Mouse (Mus musculus) limb, embryonic 15.5 days (tissue): ENCODE measurements around the gene Stat4. TPM values are rescaled to one million over a fixed set of nuclear protein-coding genes. Genes with fewer than 3 reads are reported as not detected.
"Not testable (repeated sequence)": the region's sequence is repeated elsewhere in the genome, so short reads cannot be mapped to it uniquely, and the experiment has no call there.

Experiments
- ATAC-seq: fragments of 200-750 bp; cut with Nextera tagmentation; 2 replicates; pipeline ENCODE4 v1.8.0; 2017; ENCODE audit warnings: low read depth, moderate TSS enrichment; ENCODE audit not compliant: insufficient number of reproducible peaks, low FRiP score, low TSS enrichment
- H3K27ac ChIP-seq: fragments of 300-500 bp; sonication (generic); 2 replicates; pipeline ENCODE4 v1.5.1; 2015; ENCODE audit warnings: moderate library complexity, mild to moderate bottlenecking, inconsistent platforms
- H3K27me3 ChIP-seq: fragments of 300-500 bp; sonication (generic); 2 replicates; pipeline ENCODE4 v1.6.1; 2015; ENCODE audit warnings: inconsistent platforms
- H3K36me3 ChIP-seq: fragments of 300-500 bp; sonication (generic); 2 replicates; pipeline ENCODE4 v1.6.1; 2015; ENCODE audit warnings: inconsistent platforms
- H3K4me1 ChIP-seq: fragments of 300-500 bp; sonication (generic); 2 replicates; pipeline ENCODE4 v1.6.1; 2015; ENCODE audit warnings: inconsistent platforms
- H3K4me2 ChIP-seq: fragments of 300-500 bp; sonication (generic); 2 replicates; pipeline ENCODE4 v1.6.1; 2015; ENCODE audit warnings: mild to moderate bottlenecking, inconsistent platforms
- H3K4me3 ChIP-seq: fragments of 300-500 bp; sonication (generic); 2 replicates; pipeline ENCODE4 v1.5.1; 2015; ENCODE audit warnings: mild to moderate bottlenecking, inconsistent platforms
- H3K9ac ChIP-seq: fragments of 300-500 bp; sonication (generic); 2 replicates; pipeline ENCODE4 v1.6.1; 2015; ENCODE audit warnings: inconsistent platforms
- H3K9me3 ChIP-seq: fragments of 300-500 bp; sonication (generic); 2 replicates; pipeline ENCODE4 v1.6.1; 2016; ENCODE audit warnings: inconsistent platforms
- WGBS: fragments of 180-500 bp; shearing (Covaris S2); methylation state at CpG from one replicate; pipeline ENCODE4 v1.1.7; 2015; 5-methylcytosine and 5-hydroxymethylcytosine counted together
- polyA plus RNA-seq: library from polyadenylated mRNA; unstranded; fragments of >200 nt; fragmentation: Nextera tagmentation; extraction: Ambion mirVana; gene quantifications from 2 replicates; pipeline ENCODE4 v1.2.1, GENCODE M21; 2015

Stat4 gene
- polyA plus RNA-seq, 1 experiment from 2014 or later, result 0.81 TPM

DNA sequence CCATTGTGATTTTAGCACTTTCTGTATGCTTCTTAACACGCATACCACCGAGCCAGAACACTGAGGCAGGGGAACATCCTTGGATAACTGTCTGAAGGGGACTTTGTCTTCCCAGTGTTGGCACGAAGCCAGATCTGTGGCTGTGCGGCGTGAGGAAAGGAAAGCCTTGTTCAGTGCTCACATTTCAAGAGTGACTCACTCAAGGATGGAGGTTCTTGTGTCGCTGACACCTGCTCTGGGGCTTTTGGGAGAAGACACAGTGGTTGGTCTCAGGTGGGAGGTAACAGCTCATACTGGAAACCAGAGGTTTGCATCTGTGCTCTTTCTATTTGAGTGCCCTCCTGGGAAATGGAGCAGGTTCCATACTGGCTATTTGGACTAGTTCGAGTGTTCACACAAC, 52.2 kb downstream of the Stat4 start:
- H3K36me3 ChIP-seq, result no peaks in the 10 kb centered on the region
- H3K27me3 ChIP-seq, result no peaks in the 10 kb centered on the region
- H3K4me2 ChIP-seq, result no peak overlapping the region
- 0 out of 2 replicates have a peak, but pooled peaks cover 10% of the 10 kb centered on the region for H3K4me1 ChIP-seq
- no peak overlapping the region for H3K4me3 ChIP-seq
- H3K27ac ChIP-seq, result no peak overlapping the region
- no peak overlapping the region for H3K9ac ChIP-seq
- H3K9me3 ChIP-seq, result no peaks in the 10 kb centered on the region
- no peak for ATAC-seq
- WGBS, result 52% methylated on average over 7 of the region's 7 CpGs

DNA sequence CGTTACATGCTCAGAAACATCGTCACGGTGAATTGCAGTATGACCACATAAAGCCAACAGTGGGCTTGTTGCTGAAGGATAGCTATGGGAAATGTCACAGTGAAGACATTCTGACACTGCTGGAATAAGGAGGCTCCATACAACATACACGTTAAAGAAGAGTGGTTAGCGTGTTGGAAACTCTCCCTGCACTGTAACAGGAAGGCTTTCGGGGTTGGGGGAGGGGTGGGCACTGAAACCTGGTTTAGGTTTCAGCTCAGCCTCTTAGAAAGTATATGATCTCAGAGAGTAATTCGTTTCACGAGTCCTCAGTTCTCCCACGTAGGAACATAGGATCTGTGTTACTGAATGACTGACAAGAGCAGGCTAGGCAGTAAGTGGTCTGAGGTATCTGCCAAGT, 52.7 kb downstream of the Stat4 start:
- 0 out of 2 replicates have a peak, but pooled peaks cover 10% of the 10 kb centered on the region for H3K4me1 ChIP-seq
- no peak for ATAC-seq
- 53% methylated on average over 9 of the region's 9 CpGs for WGBS
- H3K9me3 ChIP-seq, result no peaks in the 10 kb centered on the region
- H3K9ac ChIP-seq, result no peak overlapping the region
- H3K4me2 ChIP-seq, result no peak overlapping the region
- no peaks in the 10 kb centered on the region for H3K27me3 ChIP-seq
- no peaks in the 10 kb centered on the region for H3K36me3 ChIP-seq
- no peak overlapping the region for H3K4me3 ChIP-seq
- no peak overlapping the region for H3K27ac ChIP-seq

- Histone ChIP-seq H3K4me3 (no peak overlapping the region), H3K4me2 (no peak overlapping the region)
- WGBS, result 80% methylated on average over 11 of the region's 11 CpGs
Measured at GRCm38 (mm10) chr1:52040366-52041061, 53.6 kb downstream of the Stat4 start.

GRCm38 (mm10) chr1:52043191-52043590, 56.2 kb downstream of the Stat4 start:
- Histone ChIP-seq H3K9me3 (no peaks in the 10 kb centered on the region), H3K27ac (no peak overlapping the region), H3K4me1 (0 out of 2 replicates have a peak, but pooled peaks cover 8% of the 10 kb centered on the region), H3K27me3 (no peaks in the 10 kb centered on the region), H3K4me2 (no peak overlapping the region), H3K36me3 (no peaks in the 10 kb centered on the region), H3K4me3 (no peak overlapping the region), H3K9ac (no peak overlapping the region)
- WGBS, result 70% methylated on average over 4 of the region's 4 CpGs
- ATAC-seq, result no peak

More at GRCm38 (mm10) chr1:52040366-52041061, 53.6 kb downstream of the Stat4 start:
- Histone ChIP-seq H3K36me3 (no peaks in the 10 kb centered on the region), H3K4me1 (0 out of 2 replicates have a peak, but pooled peaks cover 8% of the 10 kb centered on the region), H3K9ac (no peak overlapping the region), H3K9me3 (no peaks in the 10 kb centered on the region), H3K27ac (no peak overlapping the region), H3K27me3 (no peaks in the 10 kb centered on the region)
- ATAC-seq, result no peak

- H3K4me1 ChIP-seq, H3K4me2 ChIP-seq, H3K27me3 ChIP-seq, H3K9me3 ChIP-seq, H3K27ac ChIP-seq, H3K36me3 ChIP-seq, H3K4me3 ChIP-seq, ATAC-seq, H3K9ac ChIP-seq: not testable (repeated sequence)
- WGBS, result 95% methylated on average over 10 of the region's 10 CpGs
Measured at GRCm38 (mm10) chr1:52046891-52047290, 59.9 kb downstream of the Stat4 start.

GRCm38 (mm10) chr1:52048711-52049110, 61.8 kb downstream of the Stat4 start:
- no peak overlapping the region for H3K27ac ChIP-seq
- no peaks in the 10 kb centered on the region for H3K27me3 ChIP-seq
- no peak overlapping the region for H3K9ac ChIP-seq
- no peak for ATAC-seq
- 68% methylated on average over 2 of the region's 2 CpGs for WGBS
- H3K4me3 ChIP-seq, result no peak overlapping the region
- H3K36me3 ChIP-seq, result no peaks in the 10 kb centered on the region
- no peak overlapping the region for H3K4me2 ChIP-seq
- H3K4me1 ChIP-seq, result no peaks in the 10 kb centered on the region
- no peaks in the 10 kb centered on the region for H3K9me3 ChIP-seq

GRCm38 (mm10) chr1:52049827-52050226, 62.9 kb downstream of the Stat4 start:
- H3K27ac ChIP-seq, result no peak overlapping the region
- no peak overlapping the region for H3K9ac ChIP-seq
- H3K36me3 ChIP-seq, result no peaks in the 10 kb centered on the region
- WGBS, result 90% methylated on average over 3 of the region's 3 CpGs
- no peaks in the 10 kb centered on the region for H3K27me3 ChIP-seq
- H3K9me3 ChIP-seq, result no peaks in the 10 kb centered on the region
- no peak for ATAC-seq
- H3K4me1 ChIP-seq, result no peaks in the 10 kb centered on the region
- no peak overlapping the region for H3K4me3 ChIP-seq
- H3K4me2 ChIP-seq, result no peak overlapping the region

GRCm38 (mm10) chr1:52051542-52051941, 64.6 kb downstream of the Stat4 start:
- whole genome bisulfite sequencing, result 79% methylated on average over 3 of the region's 3 CpGs
- Histone ChIP-seq H3K9ac (no peak overlapping the region), H3K4me2 (no peak overlapping the region), H3K4me1 (no peaks in the 10 kb centered on the region), H3K27ac (no peak overlapping the region), H3K4me3 (no peak overlapping the region), H3K27me3 (no peaks in the 10 kb centered on the region), H3K36me3 (no peaks in the 10 kb centered on the region), H3K9me3 (no peaks in the 10 kb centered on the region)
- no peak for ATAC-seq

- no peaks in the 10 kb centered on the region for H3K4me1 ChIP-seq
- 73% methylated on average over 9 of the region's 9 CpGs for WGBS
Measured at GRCm38 (mm10) chr1:52052910-52053309, 66.0 kb downstream of the Stat4 start.

GRCm38 (mm10) chr1:52055947-52056346, 69.0 kb downstream of the Stat4 start:
- Histone ChIP-seq H3K27ac (no peak overlapping the region), H3K4me3 (no peak overlapping the region), H3K4me2 (no peak overlapping the region), H3K9ac (no peak overlapping the region), H3K4me1 (no peaks in the 10 kb centered on the region), H3K9me3 (no peaks in the 10 kb centered on the region), H3K27me3 (no peaks in the 10 kb centered on the region), H3K36me3 (no peaks in the 10 kb centered on the region)
- 84% methylated on average over 4 of the region's 4 CpGs for WGBS
- no peak for ATAC-seq

More at GRCm38 (mm10) chr1:52052910-52053309, 66.0 kb downstream of the Stat4 start:
- no peaks in the 10 kb centered on the region for H3K27me3 ChIP-seq
- ATAC-seq, result no peak
- no peak overlapping the region for H3K4me2 ChIP-seq
- no peak overlapping the region for H3K9ac ChIP-seq
- H3K9me3 ChIP-seq, result no peaks in the 10 kb centered on the region
- no peak overlapping the region for H3K27ac ChIP-seq
- no peaks in the 10 kb centered on the region for H3K36me3 ChIP-seq
- no peak overlapping the region for H3K4me3 ChIP-seq

- H3K27ac ChIP-seq, result no peak overlapping the region
- H3K9ac ChIP-seq, result no peak overlapping the region
- no peaks in the 10 kb centered on the region for H3K4me1 ChIP-seq
- no peak overlapping the region for H3K4me2 ChIP-seq
- no peak for ATAC-seq
- 71% methylated on average over 5 of the region's 5 CpGs for WGBS
- no peaks in the 10 kb centered on the region for H3K9me3 ChIP-seq
- H3K27me3 ChIP-seq, result no peaks in the 10 kb centered on the region
- H3K4me3 ChIP-seq, result no peak overlapping the region
- no peaks in the 10 kb centered on the region for H3K36me3 ChIP-seq
Measured at GRCm38 (mm10) chr1:52057153-52057552, 70.2 kb downstream of the Stat4 start.

DNA sequence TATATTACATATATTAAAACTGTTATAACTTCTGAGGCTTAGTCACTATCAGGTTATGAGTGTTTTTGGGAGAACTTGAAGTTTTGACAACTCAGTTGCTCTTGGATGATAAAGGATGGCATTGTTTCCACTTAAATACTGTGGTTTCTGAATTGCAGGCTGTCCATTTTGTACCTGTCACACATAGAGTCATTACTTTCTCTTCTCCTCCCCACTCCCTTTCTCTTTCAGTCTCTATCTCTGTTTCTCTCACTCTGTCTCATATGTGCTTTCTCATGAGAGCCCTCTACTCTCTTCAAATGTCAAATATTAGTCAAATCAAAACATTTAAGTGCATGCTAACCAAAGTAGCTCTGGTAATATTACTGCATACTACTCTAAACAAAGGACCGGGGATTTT, 79.3 kb downstream of the Stat4 start:
- H3K27ac ChIP-seq, result no peak overlapping the region
- ATAC-seq, result no peak
- 92% methylated on average over 1 of the region's 1 CpGs for WGBS

More for the DNA sequence above, 79.3 kb downstream of the Stat4 start:
- Histone ChIP-seq H3K9ac (no peak overlapping the region), H3K9me3 (no peaks in the 10 kb centered on the region), H3K36me3 (no peaks in the 10 kb centered on the region), H3K4me1 (no peaks in the 10 kb centered on the region), H3K4me2 (no peak overlapping the region), H3K4me3 (no peak overlapping the region), H3K27me3 (no peaks in the 10 kb centered on the region)
